Mouse (Mus musculus) embryonic fibroblast, embryonic 13.5 days (primary cell): ENCODE measurements around the gene Otud1.

Experiments used
- CTCF ChIP-seq: IDR thresholded peaks from 2 replicates; pipeline ENCODE4 v1.5.1; 2011; ENCODE audit warnings: mild to moderate bottlenecking, control low read depth, low read length, moderate library complexity, borderline replicate concordance; ENCODE audit not compliant: insufficient read depth
- POLR2A ChIP-seq: IDR thresholded peaks from 2 replicates; pipeline ENCODE4 v1.6.1; 2011; ENCODE audit warnings: low read depth, mild to moderate bottlenecking, control low read depth, low read length, moderate library complexity

GRCm38 (mm10) chr2:19646910-19647309 is 10.6 kb upstream of the Otud1 start:
- TF ChIP-seq CTCF: no peak
- TF ChIP-seq POLR2A: no peak
